Mouse (Mus musculus) midbrain, embryonic 10.5 days (tissue): Measurements from ENCODE around the gene Krtap10-4. TPM values are rescaled to one million over a fixed set of nuclear protein-coding genes. Genes with fewer than 3 reads are reported as not detected.
"Not testable (repeated sequence)": the region's sequence is repeated elsewhere in the genome, so short reads cannot be mapped to it uniquely, and the experiment has no call there.

Source experiments
- DNase-seq: peaks from one replicate; pipeline ENCODE4 v3.0.0-alpha.2; 2017; ENCODE audit warnings: low spot score
- H3K27ac ChIP-seq: fragments of 300-500 bp; sonication (generic); replicated peaks from 2 replicates; pipeline ENCODE4 v1.5.1; 2016; ENCODE audit warnings: mild to moderate bottlenecking
- H3K27me3 ChIP-seq: fragments of 300-500 bp; sonication (generic); 2 replicates; pipeline ENCODE4 v1.6.1; 2016; ENCODE audit warnings: low read depth, mild to moderate bottlenecking; ENCODE audit not compliant: poor library complexity, severe bottlenecking
- H3K36me3 ChIP-seq: fragments of 300-500 bp; sonication (generic); 2 replicates; pipeline ENCODE4 v1.6.1; 2016; ENCODE audit warnings: mild to moderate bottlenecking, moderate library complexity
- H3K4me1 ChIP-seq: fragments of 300-500 bp; sonication (generic); 2 replicates; pipeline ENCODE4 v1.6.1; 2016
- H3K4me3 ChIP-seq: fragments of 300-500 bp; sonication (generic); 2 replicates; pipeline ENCODE4 v1.5.1; 2016; ENCODE audit warnings: mild to moderate bottlenecking, moderate library complexity
- H3K9me3 ChIP-seq: fragments of 300-500 bp; sonication (generic); replicated peaks from 2 replicates; pipeline ENCODE4 v1.6.1; 2016; ENCODE audit warnings: mild to moderate bottlenecking
- WGBS: fragments of 180-500 bp; shearing (Covaris S2); methylation state at CpG from one replicate; pipeline ENCODE4 v1.1.7; 2016; 5-methylcytosine and 5-hydroxymethylcytosine counted together
- polyA plus RNA-seq: library from polyadenylated mRNA; unstranded; fragments of >200 nt; fragmentation: Nextera tagmentation; extraction: Ambion mirVana; gene quantifications from 2 replicates; pipeline ENCODE4 v1.2.1, GENCODE M21; 2016

The Krtap10-4 gene
- polyA plus RNA-seq, 1 experiment from 2014 or later, result not detected

- H3K4me1 ChIP-seq, result peaks cover 9% of the 10 kb centered on the region
- peaks cover 4% of the 10 kb centered on the region; the same call in 1 of the 2 replicates for H3K9me3 ChIP-seq
- 94% methylated on average over 4 of the region's 4 CpGs for WGBS
- no peak overlapping the region for H3K27ac ChIP-seq
- DNase-seq, result no peak
- no peaks in the 10 kb centered on the region for H3K27me3 ChIP-seq
- no peaks in the 10 kb centered on the region for H3K36me3 ChIP-seq
- no peak overlapping the region for H3K4me3 ChIP-seq
Observed at GRCm38 (mm10) chr10:77818523-77818922, 8.4 kb downstream of the Krtap10-4 start.

GRCm38 (mm10) chr10:77815514-77815913 lies 11.4 kb downstream of the Krtap10-4 start:
- Histone ChIP-seq H3K36me3 (no peaks in the 10 kb centered on the region), H3K9me3 (no peaks in the 10 kb centered on the region; the same call in 1 of the 2 replicates), H3K27me3 (no peaks in the 10 kb centered on the region), H3K4me1 (peaks cover 9% of the 10 kb centered on the region), H3K27ac (no peak overlapping the region), H3K4me3 (no peak overlapping the region)
- DNase-seq, result peak; percentile 33
- whole genome bisulfite sequencing, result 36% methylated on average over 5 of the region's 5 CpGs

- Histone ChIP-seq H3K4me1 (peaks cover 6% of the 10 kb centered on the region; the same call in 1 of the 2 replicates), H3K36me3 (no peaks in the 10 kb centered on the region), H3K27me3 (no peaks in the 10 kb centered on the region), H3K27ac (0 out of 2 replicates have a peak within 1 kb of the TSS, but pooled peaks have one; percentile 28), H3K4me3 (no peak within 1 kb of the TSS), H3K9me3 (peaks cover 7% of the 10 kb centered on the region)
- WGBS, result 57% methylated on average over 4 of the region's 4 CpGs
- DNase-seq, result no peak
Observed at GRCm38 (mm10) chr10:77814382-77814781, 12.5 kb downstream of the Krtap10-4 start, which contains the start of gene Gm2696. TSS of gene Gm2696 (plus strand) at chr10:77814682.

GRCm38 (mm10) chr10:77811743-77812142 lies 15.2 kb downstream of the Krtap10-4 start, which contains the start of gene Gm9507:
TSS of gene Gm9507 (minus strand) at chr10:77811843.
- no peaks in the 10 kb centered on the region for H3K36me3 ChIP-seq
- peaks cover 6% of the 10 kb centered on the region; the same call in 1 of the 2 replicates for H3K4me1 ChIP-seq
- DNase-seq, result no peak
- H3K4me3 ChIP-seq, result no peak within 1 kb of the TSS
- H3K9me3 ChIP-seq, result peaks cover 16% of the 10 kb centered on the region
- H3K27ac ChIP-seq, result no peak within 1 kb of the TSS
- 80% methylated on average over 5 of the region's 5 CpGs for WGBS
- H3K27me3 ChIP-seq, result no peaks in the 10 kb centered on the region

- no peaks in the 10 kb centered on the region; the same call in 1 of the 2 replicates for H3K4me1 ChIP-seq
- 87% methylated on average over 3 of the region's 3 CpGs for WGBS
- peaks cover 7% of the 10 kb centered on the region for H3K9me3 ChIP-seq
- no peak overlapping the region for H3K27ac ChIP-seq
- no peak for DNase-seq
- no peaks in the 10 kb centered on the region for H3K36me3 ChIP-seq
- no peak overlapping the region for H3K4me3 ChIP-seq
- H3K27me3 ChIP-seq, result no peaks in the 10 kb centered on the region
Observed at GRCm38 (mm10) chr10:77804095-77804494, 22.8 kb downstream of the Krtap10-4 start.

GRCm38 (mm10) chr10:77798921-77799508 lies 27.9 kb downstream of the Krtap10-4 start, which contains the start of gene Gm19668:
TSS of gene Gm19668 (minus strand) at chr10:77799133.
- no peaks in the 10 kb centered on the region for H3K36me3 ChIP-seq
- H3K27ac ChIP-seq, result peak within 1 kb of the TSS; percentile 69
- no peak within 1 kb of the TSS for H3K4me3 ChIP-seq
- no peak for DNase-seq
- no peaks in the 10 kb centered on the region for H3K27me3 ChIP-seq
- peaks cover 19% of the 10 kb centered on the region for H3K4me1 ChIP-seq
- 70% methylated on average over 8 of the region's 8 CpGs for WGBS
- H3K9me3 ChIP-seq, result no peaks in the 10 kb centered on the region

GRCm38 (mm10) chr10:77798164-77798920 lies 28.6 kb downstream of the Krtap10-4 start:
- 32% methylated on average over 3 of the region's 3 CpGs for WGBS
- not testable (repeated sequence) for H3K9me3 ChIP-seq, H3K4me3 ChIP-seq, H3K36me3 ChIP-seq, DNase-seq, H3K27me3 ChIP-seq
- peaks cover 21% of the 10 kb centered on the region for H3K4me1 ChIP-seq
- peak overlapping the region; percentile 69 for H3K27ac ChIP-seq

GRCm38 (mm10) chr10:77797677-77798076 lies 29.2 kb downstream of the Krtap10-4 start:
- WGBS, result 23% methylated on average over 3 of the region's 3 CpGs
- Histone ChIP-seq H3K4me1 (peaks cover 22% of the 10 kb centered on the region), H3K27ac (peak overlapping the region; percentile 69), H3K27me3 (no peaks in the 10 kb centered on the region), H3K9me3 (no peaks in the 10 kb centered on the region), H3K36me3 (no peaks in the 10 kb centered on the region), H3K4me3 (no peak overlapping the region)
- no peak for DNase-seq

- DNase-seq, result no peak
- Histone ChIP-seq H3K27me3 (no peaks in the 10 kb centered on the region), H3K36me3 (no peaks in the 10 kb centered on the region), H3K4me1 (peaks cover 22% of the 10 kb centered on the region), H3K9me3 (no peaks in the 10 kb centered on the region), H3K4me3 (no peak within 1 kb of the TSS), H3K27ac (peak within 1 kb of the TSS; percentile 59)
- 57% methylated on average over 2 of the region's 2 CpGs for WGBS
Observed at GRCm38 (mm10) chr10:77794976-77795375, 31.9 kb downstream of the Krtap10-4 start, which contains the start of gene Gm9639. TSS of gene Gm9639 (minus strand) at chr10:77795076.

GRCm38 (mm10) chr10:77788621-77789020 lies 38.3 kb downstream of the Krtap10-4 start:
- H3K27me3 ChIP-seq, result no peaks in the 10 kb centered on the region
- H3K9me3 ChIP-seq, result no peaks in the 10 kb centered on the region
- H3K4me1 ChIP-seq, result 0 out of 2 replicates have a peak, but pooled peaks cover 3% of the 10 kb centered on the region
- no peaks in the 10 kb centered on the region for H3K36me3 ChIP-seq
- WGBS, result 85% methylated on average over 2 of the region's 2 CpGs
- no peak for DNase-seq
- no peak overlapping the region for H3K4me3 ChIP-seq
- H3K27ac ChIP-seq, result no peak overlapping the region

- not testable (repeated sequence) for H3K4me3 ChIP-seq, H3K27me3 ChIP-seq, H3K4me1 ChIP-seq, DNase-seq, H3K36me3 ChIP-seq, H3K27ac ChIP-seq, H3K9me3 ChIP-seq
- WGBS, result 53% methylated on average over 1 of the region's 1 CpGs
Observed at GRCm38 (mm10) chr10:77787876-77788275, 39.0 kb downstream of the Krtap10-4 start, which contains the start of gene Gm7137. TSS of gene Gm7137 (minus strand) at chr10:77788200.

GRCm38 (mm10) chr10:77783396-77783795 lies 43.5 kb downstream of the Krtap10-4 start:
- not testable (repeated sequence) for DNase-seq

GRCm38 (mm10) chr10:77782442-77782841 lies 44.5 kb downstream of the Krtap10-4 start, which contains the start of gene Gm3250:
TSS of gene Gm3250 (minus strand) at chr10:77782542.
- DNase-seq, H3K27ac ChIP-seq, H3K9me3 ChIP-seq, H3K4me1 ChIP-seq, H3K27me3 ChIP-seq, H3K4me3 ChIP-seq, H3K36me3 ChIP-seq: not testable (repeated sequence)
- no CpG with 5 or more reads among the region's 1 CpGs for WGBS

More at GRCm38 (mm10) chr10:77783396-77783795, 43.5 kb downstream of the Krtap10-4 start:
- H3K27me3 ChIP-seq, H3K4me3 ChIP-seq, H3K36me3 ChIP-seq, H3K9me3 ChIP-seq, H3K27ac ChIP-seq, H3K4me1 ChIP-seq: not testable (repeated sequence)
- 100% methylated on average over 1 of the region's 3 CpGs for WGBS
